Mouse (Mus musculus): Measurements from ENCODE around the gene Skint10.

The Skint10 gene

DNA sequence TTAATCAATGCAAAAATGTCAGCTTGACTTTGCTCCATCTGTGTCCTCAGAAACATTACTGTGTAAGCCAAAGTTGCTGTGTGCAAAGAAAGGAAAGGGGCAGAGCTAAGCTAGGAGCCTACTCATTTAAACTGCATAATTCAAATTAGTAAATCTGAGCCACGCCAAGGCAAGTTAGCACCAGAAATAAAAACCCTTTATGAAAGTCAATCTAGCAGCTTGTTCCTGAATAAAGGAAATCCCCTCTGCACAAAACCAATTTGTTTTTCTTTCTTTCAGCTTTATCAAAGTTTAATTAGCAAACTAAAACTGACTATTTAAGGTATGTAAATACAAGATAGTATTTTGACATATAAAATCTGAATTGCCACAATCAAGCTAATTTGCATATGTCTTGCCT, at the start of gene Skint10:
Skint10 (minus strand) TSS at position 101 of the 400 bp plus-strand sequence.
- no peak for DNase-seq (ENCODE audit: low spot score)

DNA sequence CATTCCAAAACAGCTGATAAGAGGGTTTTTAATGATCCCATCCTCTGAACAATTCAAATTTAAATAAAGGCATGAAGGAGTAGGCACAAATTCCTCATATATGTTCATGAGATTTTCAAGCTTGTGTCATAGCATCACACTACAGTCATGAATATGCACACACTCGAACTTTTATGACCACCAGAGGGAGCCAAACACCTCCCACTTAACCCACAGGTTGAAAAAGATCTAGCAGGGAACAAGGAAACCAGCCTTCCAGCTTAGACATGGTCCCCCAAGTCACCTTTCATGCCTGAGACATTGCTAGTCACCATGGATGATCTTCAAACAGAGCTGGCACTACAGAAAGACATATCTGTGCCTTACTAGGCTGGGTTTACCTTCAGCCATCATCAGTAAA, 16.0 kb upstream of the Skint10 start:
- DNase-seq (ENCODE audit: low spot score), result no peak
